27 mouse cellular contexts compared by ENCODE assay signal in the genomic region with DNA sequence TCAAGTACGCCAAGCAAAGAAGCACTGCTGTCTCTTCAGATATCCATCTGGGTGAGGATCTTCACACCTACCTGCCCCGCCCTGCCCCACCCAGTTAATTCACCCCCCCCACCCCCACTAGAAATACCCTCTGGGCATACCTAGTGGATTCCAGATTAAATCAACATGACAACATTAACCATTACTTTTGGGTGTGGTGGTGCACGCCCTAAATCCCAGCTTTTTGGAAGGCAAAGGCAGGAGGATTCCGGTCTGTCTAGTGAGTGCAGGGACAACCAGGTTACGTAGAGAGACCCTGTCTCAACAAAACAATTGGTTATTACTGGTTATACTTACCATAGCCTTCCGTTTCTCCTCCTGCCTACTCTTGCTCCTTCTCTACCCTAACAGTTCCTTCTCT. TPM values are rescaled to one million over a fixed set of nuclear protein-coding genes. Genes with fewer than 3 reads are reported as not detected.
"Had no signal": no experiment of that assay in that cellular context is flagged by ENCODE, and none has a peak within 500 bp of the region (broad histone marks: within the 10 kb centered on the region; RNA-seq: fewer than 3 reads in every experiment).

No protein-coding gene starts in this region.

- H3K27ac ChIP-seq: heart, adult 2 months; heart, embryonic 13.5 days; heart, embryonic 15.5 days; hindbrain, embryonic 13.5 days; hindbrain, embryonic 15.5 days; hindbrain, postnatal 0 days; kidney, embryonic 15.5 days; kidney, postnatal 0 days; limb, embryonic 10.5 days; limb, embryonic 12.5 days; liver, embryonic 13.5 days; liver, embryonic 15.5 days had no signal

- H3K4me1 ChIP-seq: heart, embryonic 13.5 days; heart, embryonic 15.5 days; hindbrain, embryonic 13.5 days; hindbrain, embryonic 15.5 days; kidney, embryonic 15.5 days; limb, embryonic 10.5 days; limb, embryonic 12.5 days; liver, embryonic 13.5 days; liver, embryonic 15.5 days had no signal

- H3K9ac ChIP-seq: heart, embryonic 13.5 days; heart, embryonic 15.5 days; hindbrain, embryonic 13.5 days; hindbrain, embryonic 15.5 days; kidney, embryonic 15.5 days; limb, embryonic 12.5 days; liver, embryonic 13.5 days; liver, embryonic 15.5 days had no signal

- H3K9me3 ChIP-seq: heart, embryonic 13.5 days; heart, embryonic 15.5 days; hindbrain, embryonic 13.5 days; hindbrain, embryonic 15.5 days; kidney, embryonic 15.5 days; limb, embryonic 10.5 days; limb, embryonic 12.5 days; liver, embryonic 13.5 days; liver, embryonic 15.5 days had no signal

- ATAC-seq: hindbrain, postnatal 0 days; intestine, embryonic 16.5 days had no signal

- H3K36me3 ChIP-seq: heart, embryonic 13.5 days; heart, embryonic 15.5 days; hindbrain, embryonic 13.5 days; hindbrain, embryonic 15.5 days; kidney, embryonic 15.5 days; limb, embryonic 10.5 days; limb, embryonic 12.5 days; liver, embryonic 13.5 days; liver, embryonic 15.5 days had no signal

- H3K4me3 ChIP-seq: heart, adult 2 months; heart, embryonic 13.5 days; heart, embryonic 15.5 days; hindbrain, embryonic 13.5 days; hindbrain, embryonic 15.5 days; kidney, embryonic 15.5 days; limb, embryonic 10.5 days; limb, embryonic 12.5 days; liver, embryonic 13.5 days; liver, embryonic 15.5 days had no signal

- DNase-seq: gastrocnemius, postnatal 14 days; gastrocnemius, postnatal 36 days; heart, adult 2 months; heart, postnatal 14 days; heart, postnatal 36 days; kidney, adult 11 months; kidney, adult 2 months; kidney, adult 9 months; kidney, postnatal 14 days; kidney, postnatal 36 days; layer of hippocampus, adult 9-11 months; layer of hippocampus, postnatal 36 days; liver; liver, embryonic 13.5 days had no signal

- H3K27me3 ChIP-seq: heart, embryonic 13.5 days; heart, embryonic 15.5 days; hindbrain, embryonic 13.5 days; hindbrain, embryonic 15.5 days; kidney, embryonic 15.5 days; limb, embryonic 12.5 days; liver, embryonic 13.5 days; liver, embryonic 15.5 days had no signal

RNA-seq across cellular contexts. Expression of a gene that starts 12.7 kb away (rescaled TPM):
- polyA plus RNA-seq: heart, embryonic 11.5 days; hindbrain, embryonic 11.5 days; hindbrain, embryonic 15.5 days; hindbrain, postnatal 0 days; limb, embryonic 10.5 days; limb, embryonic 12.5 days had no signal
